Comparison of ENCODE assay signal across 20 mouse cellular contexts in genomic region chr5:108475977-108476376, GRCm38 (mm10). TPM values are rescaled to one million over a fixed set of nuclear protein-coding genes. Genes with fewer than 3 reads are reported as not detected.
"Had no signal": no experiment of that assay in that cellular context is flagged by ENCODE, and none has a peak within 500 bp of the region (broad histone marks: within the 10 kb centered on the region; RNA-seq: fewer than 3 reads in every experiment).

No protein-coding gene starts in this region.

- H3K9me3 ChIP-seq: limb, embryonic 10.5 days; limb, embryonic 13.5 days; midbrain, embryonic 12.5 days; midbrain, embryonic 15.5 days; neural tube, embryonic 12.5 days; neural tube, embryonic 15.5 days had no signal

- DNase-seq: kidney, adult 2 months; kidney, postnatal 25 days; liver, postnatal 0 days; lung, embryonic 14.5 days; right cerebral cortex, adult 18-20 months; right cerebral cortex, postnatal 14 days; thymus, adult 2 months; thymus, postnatal 14 days; thymus, postnatal 4 days had no signal

- H3K27me3 ChIP-seq: limb, embryonic 13.5 days; midbrain, embryonic 12.5 days; midbrain, embryonic 15.5 days; neural tube, embryonic 12.5 days; neural tube, embryonic 15.5 days had no signal

- H3K4me3 ChIP-seq: limb, embryonic 10.5 days; limb, embryonic 13.5 days; midbrain, embryonic 12.5 days; midbrain, embryonic 15.5 days; neural tube, embryonic 12.5 days; neural tube, embryonic 15.5 days had no signal

- H3K9ac ChIP-seq: limb, embryonic 13.5 days; liver, embryonic 14.5 days; liver, postnatal 0 days; lung, embryonic 14.5 days; midbrain, embryonic 12.5 days; midbrain, embryonic 15.5 days; neural tube, embryonic 12.5 days; neural tube, embryonic 15.5 days had no signal

- H3K4me1 ChIP-seq: limb, embryonic 10.5 days; limb, embryonic 13.5 days; midbrain, embryonic 12.5 days; midbrain, embryonic 15.5 days; neural tube, embryonic 12.5 days; neural tube, embryonic 15.5 days had no signal

- ATAC-seq: intestine, postnatal 0 days; liver, postnatal 0 days; lung, postnatal 0 days; midbrain, embryonic 15.5 days had no signal

- H3K27ac ChIP-seq: kidney, postnatal 0 days; limb, embryonic 10.5 days; limb, embryonic 13.5 days; liver, embryonic 14.5 days; macrophage; midbrain, embryonic 12.5 days; midbrain, embryonic 15.5 days; neural tube, embryonic 12.5 days; neural tube, embryonic 15.5 days had no signal

- H3K4me2 ChIP-seq: limb, embryonic 13.5 days; lung, embryonic 14.5 days; midbrain, embryonic 12.5 days; midbrain, embryonic 15.5 days; neural tube, embryonic 12.5 days; neural tube, embryonic 15.5 days had no signal

RNA-seq across cellular contexts. Expression of gene Mfsd7a, which starts 27.3 kb away (rescaled TPM):
- polyA plus RNA-seq: lung, embryonic 14.5 days had no signal
